Mouse (Mus musculus) Patski (cell line): ENCODE data around the gene Gm21865. TPM values are rescaled to one million over a fixed set of nuclear protein-coding genes. Genes with fewer than 3 reads are reported as not detected.
"Not testable (repeated sequence)": the region's sequence is repeated elsewhere in the genome, so short reads cannot be mapped to it uniquely, and the experiment has no call there.

Experiments used
- ATAC-seq: fragments of 100-300 bp; one replicate; pipeline ENCODE4 v1.8.0; 2021
- CTCF ChIA-PET: fragments of 350-600 bp; sonication (Branson Sonifier 250); formaldehyde crosslinking; loops from one replicate; lab custom pipeline; 2022; ENCODE audit warnings: inconsistent platforms; lab: Charles Lee
- POLR2A ChIA-PET: fragments of 350-600 bp; sonication (Branson Sonifier 250); formaldehyde crosslinking; loops from one replicate; lab custom pipeline; 2022; ENCODE audit warnings: antibody characterized with exemption, inconsistent platforms; lab: Charles Lee
- DNase-seq: peaks from one replicate; pipeline ENCODE4 v3.0.0-alpha.2; 2011; ENCODE audit warnings: low read depth, low spot score
- H3K27me3 ChIP-seq: fragments of 371-371 bp; one replicate; pipeline ENCODE4 v1.5.1; 2021
- in situ Hi-C: fragments of 300-500 bp; cut with MboI; formaldehyde crosslinking; loops from 3 replicates; pipeline ENCODE4 v1.11.1; 2018; ENCODE audit warnings: low pct_unique_long_range_greater_than_20kb, mixed read lengths
- polyA plus RNA-seq: library from polyadenylated mRNA; unstranded; gene quantifications from one replicate; pipeline ENCODE4 v1.2.3, GENCODE M21; 2021

Gene Gm21865
- polyA plus RNA-seq = not detected

DNA sequence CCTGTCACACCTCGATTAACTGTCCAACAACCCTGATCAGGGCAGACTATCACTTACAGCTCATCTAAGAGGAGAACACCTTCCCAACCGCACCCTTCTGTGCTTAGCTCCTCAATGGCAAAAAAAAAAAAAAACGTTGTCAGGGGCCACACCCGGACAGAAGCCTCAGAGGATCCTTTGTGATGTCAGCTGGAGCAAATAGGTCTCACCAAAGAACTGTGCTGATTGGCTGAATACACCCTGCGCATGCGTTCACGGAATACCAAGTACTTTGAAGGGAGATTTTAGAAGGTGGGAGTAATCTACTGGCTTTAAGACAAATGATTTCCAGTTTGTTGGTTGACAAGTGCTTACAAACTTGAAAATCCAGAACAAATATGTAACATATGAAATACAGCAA is at the start of gene Gm21865:
Gene Gm21865 (minus strand): TSS at position 101 of the 400 bp plus-strand sequence.
- in situ Hi-C loops, CTCF ChIA-PET: not testable (repeated sequence)

More for the DNA sequence above, at the start of gene Gm21865:
- ATAC-seq, H3K27me3 ChIP-seq, DNase-seq, POLR2A ChIA-PET: not testable (repeated sequence)

Other genes with a start within 250 kb of the Gm21865 start
- gene Gm21882, start 64.6 kb upstream of the Gm21865 start, polyA plus RNA-seq = not detected